Mouse (Mus musculus): Measurements from ENCODE around the gene Ccnf.

DNA sequence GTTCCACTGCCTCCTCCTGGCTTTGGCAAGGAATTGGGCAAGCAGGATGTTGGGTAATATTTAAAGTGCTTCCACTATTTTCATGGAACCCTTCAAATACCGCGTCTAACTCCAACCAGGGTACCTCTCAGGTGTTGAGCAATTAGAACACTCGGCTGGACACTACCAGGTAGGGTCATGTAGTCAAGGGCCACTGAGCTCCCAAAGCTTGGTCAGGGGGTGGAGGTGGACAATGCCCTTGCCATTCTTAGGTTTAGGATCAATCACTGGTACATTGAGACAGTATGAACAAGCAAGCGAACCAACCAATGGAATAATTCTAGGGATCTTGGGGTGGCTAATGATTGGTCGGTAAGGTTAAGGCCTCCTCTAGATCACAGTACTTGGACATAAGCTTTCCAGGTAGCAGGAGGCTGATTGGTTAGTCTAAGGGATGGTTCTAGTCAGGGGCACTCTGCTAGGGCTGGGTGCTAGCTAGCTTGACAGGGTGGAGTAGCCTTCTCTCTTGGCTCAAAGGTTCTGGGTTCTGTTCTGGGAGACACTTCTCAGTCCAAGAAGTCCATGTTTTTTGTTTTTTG lies 38.8 kb downstream of the Ccnf start:
- no peak for TF ChIP-seq CTCF (conservative IDR thresholded peaks at IDR 0.05 in 1 of 2, IDR thresholded peaks at IDR 0.05 in 1 of 2; ENCODE audit: low read depth in 2 of 2, low read length in 2 of 2)
- TF ChIP-seq EP300 (IDR thresholded peaks at IDR 0.05; ENCODE audit: low read length): no peak
- TF ChIP-seq ZMIZ1 (IDR thresholded peaks at IDR 0.05; ENCODE audit: low read depth, low read length): no peak
- no peak for TF ChIP-seq SMC3 (IDR thresholded peaks at IDR 0.05; ENCODE audit: low read depth, low read length)
